Mouse (Mus musculus) liver, adult 2 months (tissue): ENCODE results near the gene Slc35f6.

Experiments used
- CTCF ChIP-seq: fragments of 200-500 bp; IDR thresholded peaks from 2 replicates; pipeline ENCODE4 v1.5.1; 2011; ENCODE audit warnings: low read depth, low read length, control low read depth
- POLR2A ChIP-seq: fragments of 200-500 bp; IDR thresholded peaks from 2 replicates; pipeline ENCODE4 v1.6.1; 2011; ENCODE audit warnings: low read length, control low read depth; ENCODE audit not compliant: insufficient read depth; ENCODE audit errors: extremely low read depth

GRCm38 (mm10) chr5:30670091-30670490 is 22.4 kb downstream of the Slc35f6 start:
- no peak for TF ChIP-seq CTCF
- TF ChIP-seq POLR2A = no peak
